Mouse (Mus musculus) ES-Bruce4 (cell line): Measurements from ENCODE around the gene Ptprj. TPM values are rescaled to one million over a fixed set of nuclear protein-coding genes. Genes with fewer than 3 reads are reported as not detected.

ENCODE experiments used
- H3K27ac ChIP-seq: 2 replicates; pipeline ENCODE4 v1.5.1; 2012; ENCODE audit warnings: low read length, inconsistent platforms; ENCODE audit not compliant: insufficient read depth
- H3K27me3 ChIP-seq: 2 replicates; pipeline ENCODE4 v1.6.1; 2012; ENCODE audit warnings: mild to moderate bottlenecking, low read length, inconsistent platforms; ENCODE audit not compliant: control insufficient read depth, poor library complexity, insufficient read depth, severe bottlenecking
- H3K36me3 ChIP-seq: 2 replicates; pipeline ENCODE4 v1.6.1; 2012; ENCODE audit warnings: inconsistent platforms, mild to moderate bottlenecking, low read length, moderate library complexity; ENCODE audit not compliant: control insufficient read depth, poor library complexity, insufficient read depth, severe bottlenecking
- H3K4me1 ChIP-seq: one replicate; pipeline ENCODE4 v1.8.1; 2011; ENCODE audit warnings: low read length; ENCODE audit not compliant: control insufficient read depth, insufficient read depth
- H3K4me3 ChIP-seq: 2 replicates; pipeline ENCODE4 v1.5.1; 2011; ENCODE audit warnings: low read depth, mild to moderate bottlenecking, low read length
- H3K9ac ChIP-seq: 2 replicates; pipeline ENCODE4 v1.6.1; 2012; ENCODE audit warnings: low read depth, mild to moderate bottlenecking, inconsistent platforms; ENCODE audit not compliant: poor library complexity, severe bottlenecking
- H3K9me3 ChIP-seq: replicated peaks from 2 replicates; pipeline ENCODE4 v1.6.1; 2012; ENCODE audit warnings: mild to moderate bottlenecking, low read length, inconsistent platforms; ENCODE audit not compliant: control insufficient read depth, poor library complexity, insufficient read depth, severe bottlenecking
- CTCF ChIP-seq: IDR thresholded peaks from one replicate; pipeline ENCODE4 v1.8.1; 2011; ENCODE audit warnings: low read depth, low read length
- EP300 ChIP-seq: IDR thresholded peaks from 2 replicates; pipeline ENCODE4 v1.6.1; 2011; ENCODE audit warnings: low read depth, low read length; ENCODE audit not compliant: insufficient read depth
- POLR2A ChIP-seq: IDR thresholded peaks from one replicate; pipeline ENCODE4 v1.8.1; 2011; ENCODE audit warnings: low read length; ENCODE audit not compliant: insufficient read depth
- polyA plus RNA-seq: library from polyadenylated mRNA; stranded (reverse); fragments of >200 nt; gene quantifications from 2 replicates; pipeline ENCODE4 v1.2.4, GENCODE M21; 2011; ENCODE audit warnings: low read depth; ENCODE audit not compliant: missing spikeins, insufficient read depth, insufficient read length

The Ptprj gene
- 5.5 and 5.9 TPM in 2 replicates for polyA plus RNA-seq

DNA sequence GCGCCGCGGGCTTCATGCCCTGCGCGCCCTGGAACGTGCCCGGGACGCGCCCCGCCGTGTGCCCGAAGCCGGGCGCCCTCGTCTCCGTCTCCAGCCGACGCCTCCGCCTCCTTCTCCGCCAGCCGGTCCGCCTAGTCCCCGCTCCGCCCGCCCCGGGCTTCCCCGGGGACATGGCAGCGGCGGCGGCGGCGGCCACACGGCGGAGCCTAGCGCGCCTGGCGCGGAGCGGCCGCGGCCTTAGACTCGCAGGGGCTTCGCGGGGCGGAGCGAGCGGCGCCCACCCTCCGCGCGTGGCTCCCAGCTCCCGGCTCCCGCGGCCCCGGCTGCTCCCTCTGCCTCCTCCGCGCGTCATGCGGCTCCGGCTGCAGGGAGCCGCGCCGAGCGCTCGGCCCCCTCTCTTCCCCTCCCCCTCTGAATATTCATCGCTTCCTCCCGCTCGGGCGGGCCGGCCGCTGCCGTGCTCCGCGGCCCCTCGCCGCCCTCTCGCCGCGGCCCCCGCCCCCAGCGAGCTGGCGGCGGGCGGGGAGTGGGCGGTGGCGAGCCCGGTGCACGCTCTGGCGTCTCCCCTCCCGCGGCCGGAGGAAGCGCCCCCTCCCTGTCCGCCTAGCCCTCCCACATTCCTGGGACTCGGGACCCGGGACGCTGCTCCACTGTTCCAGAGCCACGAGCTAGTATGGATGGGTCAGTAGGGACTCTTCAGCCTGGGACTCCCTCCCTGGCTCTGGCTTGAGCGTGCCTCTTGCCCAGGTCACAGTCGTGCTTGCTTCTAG lies at the start of gene Ptprj:
Ptprj (minus strand) TSS at position 412 of the 770 bp plus-strand sequence.
- Histone ChIP-seq H3K27me3 (peaks cover 4% of the 10 kb centered on the region), H3K27ac (no peak within 1 kb of the TSS), H3K9me3 (no peaks in the 10 kb centered on the region), H3K36me3 (no peaks in the 10 kb centered on the region), H3K4me1 (no peaks in the 10 kb centered on the region), H3K4me3 (peak within 1 kb of the TSS; percentile 77), H3K9ac (peak within 1 kb of the TSS; percentile 89)
- TF ChIP-seq CTCF (no peak), POLR2A (no peak), EP300 (no peak)

GRCm38 (mm10) chr2:90629552-90629951 lies 49.1 kb upstream of the Ptprj start:
- H3K9me3 ChIP-seq = no peaks in the 10 kb centered on the region
- TF ChIP-seq CTCF (no peak), POLR2A (no peak), EP300 (no peak)
- H3K27ac ChIP-seq = no peak overlapping the region
- no peaks in the 10 kb centered on the region for H3K27me3 ChIP-seq
- no peak overlapping the region for H3K9ac ChIP-seq
- no peaks in the 10 kb centered on the region for H3K4me1 ChIP-seq
- H3K36me3 ChIP-seq = no peaks in the 10 kb centered on the region
- no peak overlapping the region for H3K4me3 ChIP-seq

DNA sequence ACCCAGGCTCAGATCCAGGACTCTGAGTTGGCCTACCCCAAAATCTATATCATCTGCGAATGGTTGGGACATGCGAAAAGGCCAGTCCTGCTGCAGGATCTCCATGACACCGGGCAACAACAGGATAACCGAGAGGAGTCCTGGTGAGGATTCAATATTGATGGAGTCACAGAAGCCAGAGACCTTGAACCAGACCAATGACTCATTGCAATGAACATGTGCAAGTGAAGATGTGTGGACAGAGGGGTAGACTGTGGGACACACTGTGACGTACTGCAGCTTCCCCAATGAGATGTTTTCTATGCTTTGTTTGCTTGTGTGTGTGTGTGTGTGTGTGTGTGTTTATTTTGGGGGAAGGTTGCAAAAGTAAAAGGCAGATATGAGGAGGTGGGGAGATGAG lies 47.8 kb upstream of the Ptprj start:
- H3K4me3 ChIP-seq = no peak overlapping the region
- H3K27me3 ChIP-seq = no peaks in the 10 kb centered on the region
- H3K27ac ChIP-seq = no peak overlapping the region
- no peak overlapping the region for H3K9ac ChIP-seq
- H3K36me3 ChIP-seq = no peaks in the 10 kb centered on the region
- no peaks in the 10 kb centered on the region for H3K9me3 ChIP-seq
- no peak for TF ChIP-seq POLR2A
- TF ChIP-seq CTCF = no peak
- no peaks in the 10 kb centered on the region for H3K4me1 ChIP-seq

GRCm38 (mm10) chr2:90624920-90625319 lies 44.5 kb upstream of the Ptprj start:
- H3K4me1 ChIP-seq = no peaks in the 10 kb centered on the region
- H3K9me3 ChIP-seq = no peaks in the 10 kb centered on the region
- no peak overlapping the region for H3K4me3 ChIP-seq
- H3K9ac ChIP-seq = no peak overlapping the region
- no peaks in the 10 kb centered on the region for H3K27me3 ChIP-seq
- no peak overlapping the region for H3K27ac ChIP-seq
- H3K36me3 ChIP-seq = no peaks in the 10 kb centered on the region
- TF ChIP-seq POLR2A (no peak), EP300 (no peak), CTCF (peak; percentile 30)

- Histone ChIP-seq H3K9ac (no peak overlapping the region), H3K4me1 (no peaks in the 10 kb centered on the region), H3K27ac (no peak overlapping the region), H3K27me3 (no peaks in the 10 kb centered on the region), H3K9me3 (no peaks in the 10 kb centered on the region), H3K36me3 (no peaks in the 10 kb centered on the region), H3K4me3 (no peak overlapping the region)
- TF ChIP-seq CTCF = no peak
- no peak for TF ChIP-seq POLR2A
- TF ChIP-seq EP300 = no peak
These were observed 43.9 kb upstream of the Ptprj start for GRCm38 (mm10) chr2:90624339-90624738.

DNA sequence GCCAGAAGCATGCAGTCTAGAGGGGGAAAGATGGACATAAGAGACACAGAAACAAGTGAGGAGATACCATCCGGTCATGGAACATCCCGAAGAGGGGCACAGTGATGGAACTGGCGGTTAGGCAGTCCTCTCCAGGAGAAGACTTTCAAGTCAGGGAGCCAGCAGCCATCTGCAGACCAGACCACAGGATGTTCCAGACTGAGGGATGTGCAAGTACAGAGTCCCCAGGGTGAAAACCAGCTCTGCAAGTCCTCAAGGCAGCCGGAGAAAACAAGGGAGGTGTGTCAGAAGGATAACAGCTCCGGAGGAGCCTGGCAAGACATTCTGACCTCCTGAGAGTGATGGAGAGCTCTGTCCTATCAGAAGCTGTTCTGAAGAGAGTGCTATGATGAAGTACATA lies 40.4 kb upstream of the Ptprj start:
- no peak for TF ChIP-seq CTCF
- TF ChIP-seq POLR2A = no peak
- no peak for TF ChIP-seq EP300
- no peaks in the 10 kb centered on the region for H3K27me3 ChIP-seq
- H3K9me3 ChIP-seq = no peaks in the 10 kb centered on the region
- H3K9ac ChIP-seq = no peak overlapping the region
- no peaks in the 10 kb centered on the region for H3K4me1 ChIP-seq
- H3K36me3 ChIP-seq = no peaks in the 10 kb centered on the region
- no peak overlapping the region for H3K4me3 ChIP-seq
- no peak overlapping the region for H3K27ac ChIP-seq
